Mouse (Mus musculus) embryonic facial prominence, embryonic 11.5 days (tissue): ENCODE data around the gene Ssh3. TPM values are rescaled to one million over a fixed set of nuclear protein-coding genes. Genes with fewer than 3 reads are reported as not detected.

Experiments
- ATAC-seq: fragments of 200-750 bp; cut with Nextera tagmentation; replicated peaks from 2 replicates; pipeline ENCODE4 v1.8.0; 2017; ENCODE audit warnings: low read depth; ENCODE audit not compliant: insufficient number of reproducible peaks, low FRiP score, low TSS enrichment
- DNase-seq: peaks from one replicate; pipeline ENCODE4 v3.0.0-alpha.2; 2015; ENCODE audit warnings: low spot score
- H3K27ac ChIP-seq: fragments of 300-500 bp; sonication (generic); replicated peaks from 2 replicates; pipeline ENCODE4 v1.5.1; 2014; ENCODE audit warnings: mild to moderate bottlenecking, low read depth, low read length, control low read depth
- H3K27me3 ChIP-seq: fragments of 300-500 bp; sonication (generic); 2 replicates; pipeline ENCODE4 v1.6.1; 2014; ENCODE audit warnings: mild to moderate bottlenecking, low read length, moderate library complexity, mixed read lengths; ENCODE audit not compliant: control insufficient read depth, insufficient read depth
- H3K36me3 ChIP-seq: fragments of 300-500 bp; sonication (generic); replicated peaks from 2 replicates; pipeline ENCODE4 v1.6.1; 2014; ENCODE audit warnings: low read depth, mild to moderate bottlenecking, low read length, moderate library complexity, mixed read lengths; ENCODE audit not compliant: control insufficient read depth, insufficient read depth
- H3K4me1 ChIP-seq: fragments of 300-500 bp; sonication (generic); 2 replicates; pipeline ENCODE4 v1.6.1; 2014; ENCODE audit warnings: low read length, mixed read lengths; ENCODE audit not compliant: control insufficient read depth, insufficient read depth
- H3K4me2 ChIP-seq: fragments of 300-500 bp; sonication (generic); 2 replicates; pipeline ENCODE4 v1.6.1; 2014; ENCODE audit warnings: low read depth, mild to moderate bottlenecking, control low read depth, low read length, moderate library complexity
- H3K4me3 ChIP-seq: fragments of 300-500 bp; sonication (generic); 2 replicates; pipeline ENCODE4 v1.5.1; 2014; ENCODE audit warnings: low read depth, low read length, control low read depth
- H3K9ac ChIP-seq: fragments of 300-500 bp; sonication (generic); replicated peaks from 2 replicates; pipeline ENCODE4 v1.6.1; 2014; ENCODE audit warnings: mild to moderate bottlenecking, control low read depth, low read length
- H3K9me3 ChIP-seq: fragments of 300-500 bp; sonication (generic); replicated peaks from 2 replicates; pipeline ENCODE4 v1.6.1; 2016; ENCODE audit warnings: mild to moderate bottlenecking, low read length, inconsistent platforms, mixed read lengths; ENCODE audit not compliant: control insufficient read depth
- WGBS: fragments of 180-500 bp; shearing (Covaris S2); extraction: QIAGEN DNeasy Blood & Tissue Kit; methylation state at CpG from one replicate; pipeline ENCODE4 v1.1.7; 2014; 5-methylcytosine and 5-hydroxymethylcytosine counted together
- polyA plus RNA-seq: library from polyadenylated mRNA; unstranded; fragments of >200 nt; fragmentation: Nextera tagmentation; extraction: Ambion mirVana; gene quantifications from 2 replicates; pipeline ENCODE4 v1.2.1, GENCODE M21; 2014

The Ssh3 gene
- polyA plus RNA-seq, result 2.7 and 4.8 TPM in 2 replicates

DNA sequence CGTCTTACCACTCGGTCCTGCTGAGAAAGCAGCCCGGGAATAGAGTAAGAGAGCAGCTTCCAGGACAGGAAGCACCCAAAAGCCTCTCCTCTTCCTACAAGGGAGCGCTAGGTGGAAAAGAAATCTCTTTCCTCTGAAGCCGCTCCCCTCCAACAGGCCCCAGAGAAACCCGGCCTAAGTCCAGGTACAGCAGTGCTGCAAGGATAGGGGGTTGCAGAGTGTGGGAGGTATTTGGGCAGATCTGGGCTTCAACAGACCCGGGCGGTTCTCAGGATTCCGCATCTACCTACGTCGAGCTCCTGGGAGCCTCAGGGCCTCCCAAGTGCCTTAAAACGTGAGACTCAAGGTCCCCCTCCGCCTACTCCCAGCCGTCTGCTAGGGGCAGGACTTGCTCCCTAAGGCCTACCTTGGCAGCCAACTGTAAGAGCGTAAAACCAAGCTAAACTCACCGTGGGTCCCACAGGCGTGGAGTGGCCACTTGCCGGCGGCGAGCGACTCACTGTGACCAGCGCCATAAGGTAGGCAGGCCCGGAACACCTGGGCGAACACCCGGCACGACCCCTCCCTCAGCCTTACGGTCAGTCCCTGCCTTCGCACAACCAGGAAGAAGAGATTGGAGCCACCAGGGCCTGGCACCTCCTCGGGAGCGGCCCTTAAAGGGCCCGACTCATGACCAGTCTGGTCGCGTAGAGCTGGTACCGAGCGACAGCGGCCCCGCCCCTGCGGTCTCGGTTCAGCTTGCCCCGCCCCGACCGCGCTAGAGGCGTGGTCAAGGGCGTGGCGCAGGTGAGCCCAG lies at the start of gene Ssh3:
Gene Ssh3 (minus strand): TSS at position 615 of the 796 bp plus-strand sequence.
- DNase-seq, result peak; percentile 60
- no peak within 1 kb of the TSS for H3K27ac ChIP-seq
- no peaks in the 10 kb centered on the region for H3K9me3 ChIP-seq
- ATAC-seq, result peak; percentile 72
- no peaks in the 10 kb centered on the region for H3K36me3 ChIP-seq
- peaks cover 3% of the 10 kb centered on the region; the same call in 1 of the 2 replicates for H3K4me1 ChIP-seq
- peak within 1 kb of the TSS; percentile 50 for H3K9ac ChIP-seq
- peak within 1 kb of the TSS; percentile 75 for H3K4me2 ChIP-seq
- peaks cover 13% of the 10 kb centered on the region; the same call in 1 of the 2 replicates for H3K27me3 ChIP-seq
- WGBS, result 5% methylated on average over 46 of the region's 46 CpGs
- peak within 1 kb of the TSS; percentile 36 for H3K4me3 ChIP-seq

DNA sequence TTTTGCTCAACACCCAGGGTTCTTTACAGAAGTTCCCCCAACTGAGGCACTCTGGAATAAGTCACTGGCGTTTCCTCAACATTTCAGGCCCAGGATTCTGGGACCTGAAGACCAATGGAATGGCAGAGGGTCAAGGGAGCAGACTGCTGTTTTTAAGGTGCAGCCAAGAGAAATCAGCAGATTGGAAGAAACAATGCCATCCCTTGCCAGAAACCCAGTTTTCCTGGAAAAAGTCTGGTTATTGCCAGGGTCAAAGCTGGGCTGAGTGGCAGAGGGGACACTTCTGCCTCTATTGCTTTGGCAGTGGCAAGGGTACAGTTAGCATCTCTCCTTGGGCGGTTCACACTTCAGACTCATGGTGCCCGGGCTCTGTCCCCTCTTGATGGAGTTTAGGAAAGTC lies 48.2 kb upstream of the Ssh3 start:
- H3K4me3 ChIP-seq, result no peak overlapping the region
- ATAC-seq (no peak), DNase-seq (no peak)
- H3K9me3 ChIP-seq, result no peaks in the 10 kb centered on the region
- no peak overlapping the region for H3K27ac ChIP-seq
- no peaks in the 10 kb centered on the region for H3K27me3 ChIP-seq
- 79% methylated on average over 3 of the region's 3 CpGs for WGBS
- no peak overlapping the region for H3K9ac ChIP-seq
- H3K36me3 ChIP-seq, result peaks cover 30% of the 10 kb centered on the region
- H3K4me1 ChIP-seq, result no peaks in the 10 kb centered on the region
- H3K4me2 ChIP-seq, result no peak overlapping the region

DNA sequence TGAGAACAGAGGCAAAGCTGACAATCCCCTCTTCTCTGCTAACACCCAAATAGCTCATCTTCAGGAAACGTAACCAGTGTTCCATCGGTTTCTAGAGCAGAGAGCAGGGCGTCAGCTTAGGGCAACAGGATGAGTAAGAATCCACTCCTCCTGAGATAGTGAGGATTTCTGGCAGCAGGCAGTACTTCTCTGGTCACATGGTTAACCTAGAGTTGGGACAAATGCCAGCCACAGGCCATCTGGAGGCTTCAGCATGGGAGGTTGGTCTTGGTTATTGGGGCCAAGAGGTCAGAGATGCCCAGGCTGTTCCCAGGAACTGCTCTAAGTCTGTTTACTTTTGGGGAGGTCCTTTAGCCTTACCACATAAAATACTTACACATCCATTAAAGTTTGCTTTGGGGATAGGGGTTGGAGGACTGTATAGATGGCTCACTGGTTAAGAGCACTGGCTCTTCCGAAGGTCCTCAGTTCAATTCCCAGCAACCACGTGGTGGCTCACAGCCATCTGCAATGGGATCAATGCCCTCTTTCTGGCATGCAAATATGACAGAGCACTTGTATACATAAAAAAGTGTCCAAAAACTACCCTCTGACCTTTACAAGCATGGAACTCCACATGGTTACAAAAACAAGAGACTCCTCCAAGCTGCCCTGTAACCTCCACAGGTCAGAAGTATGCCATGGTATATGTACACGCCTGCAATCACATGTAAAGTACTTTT lies 46.4 kb upstream of the Ssh3 start:
- Histone ChIP-seq H3K4me2 (no peak overlapping the region), H3K9ac (no peak overlapping the region), H3K9me3 (no peaks in the 10 kb centered on the region), H3K27ac (no peak overlapping the region), H3K4me3 (no peak overlapping the region), H3K36me3 (peaks cover 25% of the 10 kb centered on the region), H3K27me3 (no peaks in the 10 kb centered on the region), H3K4me1 (no peaks in the 10 kb centered on the region)
- WGBS, result 79% methylated on average over 6 of the region's 6 CpGs
- DNase-seq (no peak), ATAC-seq (no peak)

DNA sequence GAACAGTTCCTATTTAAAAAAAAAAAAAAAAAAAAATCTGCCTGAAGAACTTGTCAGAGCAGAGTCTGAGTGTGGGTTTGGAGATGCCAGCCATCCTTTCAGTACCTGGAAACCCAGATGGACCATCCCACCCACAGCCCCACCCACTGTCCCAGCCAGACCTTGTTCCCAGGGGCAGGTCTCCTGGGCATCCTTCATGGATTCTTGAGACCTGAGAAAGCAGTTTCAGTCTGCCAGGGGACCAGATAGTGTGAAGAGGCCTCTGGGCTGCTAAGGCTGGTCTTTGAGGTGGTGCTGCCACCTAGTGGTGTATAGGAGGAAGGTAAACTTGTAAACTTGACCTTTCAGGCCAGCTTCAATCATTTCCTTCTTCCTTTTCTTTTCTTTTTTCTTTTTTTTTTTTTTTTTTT lies 40.8 kb upstream of the Ssh3 start:
- no peak for ATAC-seq
- no peaks in the 10 kb centered on the region for H3K4me1 ChIP-seq
- H3K9ac ChIP-seq, result no peak overlapping the region; the same call in 1 of the 2 replicates
- no peaks in the 10 kb centered on the region for H3K36me3 ChIP-seq
- H3K4me3 ChIP-seq, result no peak overlapping the region
- no peak overlapping the region for H3K4me2 ChIP-seq
- no peaks in the 10 kb centered on the region for H3K27me3 ChIP-seq
- DNase-seq, result peak; percentile 81
- no peaks in the 10 kb centered on the region for H3K9me3 ChIP-seq
- no peak overlapping the region for H3K27ac ChIP-seq

DNA sequence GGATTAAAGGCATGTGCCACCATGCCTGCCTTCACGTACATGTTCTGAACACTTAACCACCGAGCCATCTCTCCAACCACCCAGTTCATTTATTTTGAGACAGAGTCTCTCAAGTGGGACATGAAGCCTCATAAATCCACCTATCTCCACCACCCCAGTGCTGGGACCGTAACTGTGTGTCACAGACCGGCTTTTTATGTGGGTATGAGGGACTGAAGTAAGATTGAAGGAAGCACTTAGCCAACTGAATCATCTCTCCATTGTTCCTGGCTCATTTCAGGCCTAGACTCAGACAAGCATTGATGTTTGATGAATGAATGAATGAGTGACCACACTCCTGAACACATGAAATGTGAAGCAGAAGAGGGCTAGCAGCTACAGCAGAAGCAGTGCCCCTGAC lies 40.3 kb upstream of the Ssh3 start:
- Histone ChIP-seq H3K4me3 (no peak overlapping the region), H3K36me3 (no peaks in the 10 kb centered on the region), H3K4me2 (no peak overlapping the region), H3K27me3 (no peaks in the 10 kb centered on the region), H3K9me3 (no peaks in the 10 kb centered on the region), H3K4me1 (peaks cover 4% of the 10 kb centered on the region; the same call in 1 of the 2 replicates), H3K27ac (no peak overlapping the region), H3K9ac (no peak overlapping the region)
- DNase-seq, result no peak
- WGBS, result 94% methylated on average over 4 of the region's 4 CpGs
- no peak for ATAC-seq

DNA sequence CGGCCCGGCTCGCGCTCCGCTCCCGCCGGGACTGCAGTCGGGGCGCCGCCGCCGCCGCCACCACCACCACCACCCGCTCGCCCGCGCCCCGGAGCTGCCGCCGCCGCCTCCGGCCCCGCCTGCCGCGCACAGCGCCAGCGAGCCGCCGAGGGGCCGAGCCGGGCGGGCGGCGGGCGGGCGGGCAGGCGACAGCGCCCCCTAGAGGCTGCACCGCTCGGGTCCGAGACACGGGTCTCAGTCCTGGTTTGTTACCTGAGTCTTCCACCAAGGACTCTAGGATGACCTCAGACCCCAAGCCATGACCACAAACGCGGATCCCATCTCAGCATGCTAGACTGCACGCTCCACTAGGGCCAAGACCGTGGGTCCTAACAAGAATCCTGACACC lies 37.2 kb upstream of the Ssh3 start, which contains the start of gene Grk2:
Gene Grk2 (minus strand): TSS at position 33 of the 388 bp plus-strand sequence.
- ATAC-seq (peak; percentile 55; the same call in 1 of the 2 replicates), DNase-seq (peak; percentile 87)
- Histone ChIP-seq H3K27me3 (no peaks in the 10 kb centered on the region), H3K4me1 (peaks cover 23% of the 10 kb centered on the region), H3K4me2 (peak within 1 kb of the TSS; percentile 89), H3K4me3 (peak within 1 kb of the TSS; percentile 96), H3K9ac (peak within 1 kb of the TSS; percentile 96), H3K9me3 (no peaks in the 10 kb centered on the region), H3K36me3 (no peaks in the 10 kb centered on the region), H3K27ac (peak within 1 kb of the TSS; percentile 62)
- under 1% methylated on average over 31 of the region's 46 CpGs for WGBS

DNA sequence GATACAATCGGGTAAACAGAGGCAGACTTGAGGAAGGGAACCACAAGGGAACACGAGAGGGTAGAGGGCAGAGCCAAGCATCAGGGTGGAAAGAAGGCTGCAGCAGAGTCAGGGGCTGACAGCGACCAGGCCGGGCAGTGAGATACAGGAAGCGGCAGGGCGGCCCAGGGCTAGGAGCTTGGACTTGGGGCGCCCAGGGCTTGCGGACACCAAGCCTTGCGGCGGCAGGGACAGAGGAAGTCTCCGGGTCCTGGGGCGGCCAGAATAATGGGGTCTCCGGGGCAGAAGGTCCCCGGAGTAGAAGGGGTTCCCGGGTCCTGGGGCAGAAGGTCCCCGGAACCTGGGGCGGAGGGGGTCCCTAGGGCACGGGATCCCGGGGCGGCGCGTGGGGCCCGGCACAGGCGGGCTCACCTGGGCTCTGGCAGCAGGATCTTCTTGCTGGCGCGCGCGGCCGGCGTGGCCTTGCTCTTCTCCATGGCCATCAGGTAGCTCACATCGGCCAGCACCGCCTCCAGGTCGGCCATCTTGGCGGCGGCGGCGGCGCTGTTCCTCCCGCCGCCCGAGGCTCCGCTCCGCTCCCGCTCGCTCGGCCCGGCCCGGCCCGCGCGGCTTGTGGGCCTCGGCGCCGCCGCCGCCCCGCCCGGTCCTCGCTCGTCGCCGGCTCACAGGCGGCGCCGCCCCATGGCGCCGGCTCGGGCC lies 36.7 kb upstream of the Ssh3 start:
- H3K36me3 ChIP-seq, result no peaks in the 10 kb centered on the region
- H3K27ac ChIP-seq, result peak overlapping the region; percentile 62
- peak overlapping the region; percentile 96 for H3K4me3 ChIP-seq
- peak overlapping the region; percentile 96 for H3K9ac ChIP-seq
- DNase-seq (peak; percentile 71), ATAC-seq (peak; percentile 20)
- no peaks in the 10 kb centered on the region for H3K9me3 ChIP-seq
- no peaks in the 10 kb centered on the region for H3K27me3 ChIP-seq
- peaks cover 23% of the 10 kb centered on the region for H3K4me1 ChIP-seq
- H3K4me2 ChIP-seq, result peak overlapping the region; percentile 89
- under 1% methylated on average over 62 of the region's 68 CpGs for WGBS
